Mouse (Mus musculus): ENCODE results near the gene Fam102a.
"Not testable (repeated sequence)": the region's sequence is repeated elsewhere in the genome, so short reads cannot be mapped to it uniquely, and the experiment has no call there.

Fam102a gene

DNA sequence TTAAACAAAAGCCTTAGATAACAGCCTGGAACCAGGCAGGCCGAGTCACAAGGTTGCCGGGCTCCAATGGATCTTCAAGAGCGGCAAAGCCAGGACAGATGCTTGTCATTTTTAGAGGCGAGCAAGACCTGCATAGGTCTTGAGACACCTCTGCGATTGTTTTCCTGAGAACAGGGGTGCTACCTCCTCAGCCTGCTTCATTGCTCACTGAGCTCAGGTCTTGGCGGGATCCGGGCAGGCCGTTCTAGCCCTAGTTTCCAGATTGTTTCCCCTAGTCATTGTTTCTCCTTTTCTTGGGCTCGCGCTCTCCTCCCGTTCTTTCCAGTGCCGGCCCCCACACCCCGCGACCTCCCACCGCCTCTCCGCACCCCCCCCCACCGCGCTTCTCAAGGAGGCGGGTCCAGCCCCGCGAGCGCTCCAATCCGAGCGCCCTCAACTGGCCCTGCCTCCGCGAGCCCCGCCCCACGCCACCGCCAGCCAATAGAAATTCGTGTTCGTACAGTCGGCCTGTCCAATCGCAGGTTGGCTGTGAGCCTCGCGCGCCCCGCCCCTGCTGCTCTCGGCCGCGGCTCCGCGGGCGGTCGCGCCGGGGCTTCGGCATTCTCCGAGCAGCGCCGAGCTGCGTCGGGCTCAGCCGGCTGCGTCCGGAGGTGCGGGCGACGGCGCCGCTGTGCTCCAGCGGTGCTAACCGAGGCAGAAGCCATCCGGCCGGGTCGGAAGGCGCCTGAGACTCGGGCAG is at the start of gene Fam102a:
Fam102a (plus strand) TSS at position 600 of the 739 bp plus-strand sequence.
- peak; percentile 99 for DNase-seq (ENCODE audit: low spot score)

DNA sequence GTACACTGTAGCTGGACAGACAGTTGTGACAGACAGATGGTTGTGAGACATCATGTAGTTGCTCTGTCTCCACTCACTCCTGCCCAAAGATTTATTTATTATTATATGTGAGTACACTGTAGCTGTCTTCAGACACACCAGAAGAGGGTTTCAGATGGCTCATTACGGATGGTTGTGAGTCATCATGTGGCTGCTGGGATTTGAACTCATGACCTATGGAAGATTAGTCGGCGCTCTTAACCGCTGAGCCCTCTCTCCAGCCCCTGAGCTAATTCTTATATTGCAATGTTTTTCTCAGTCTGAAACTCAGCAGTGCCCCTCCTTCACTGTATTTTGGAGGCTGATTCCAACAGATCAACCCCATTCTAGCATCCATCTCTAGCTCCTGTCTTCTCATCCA is 49.4 kb upstream of the Fam102a start:
- no peak for DNase-seq (ENCODE audit: low spot score)

DNA sequence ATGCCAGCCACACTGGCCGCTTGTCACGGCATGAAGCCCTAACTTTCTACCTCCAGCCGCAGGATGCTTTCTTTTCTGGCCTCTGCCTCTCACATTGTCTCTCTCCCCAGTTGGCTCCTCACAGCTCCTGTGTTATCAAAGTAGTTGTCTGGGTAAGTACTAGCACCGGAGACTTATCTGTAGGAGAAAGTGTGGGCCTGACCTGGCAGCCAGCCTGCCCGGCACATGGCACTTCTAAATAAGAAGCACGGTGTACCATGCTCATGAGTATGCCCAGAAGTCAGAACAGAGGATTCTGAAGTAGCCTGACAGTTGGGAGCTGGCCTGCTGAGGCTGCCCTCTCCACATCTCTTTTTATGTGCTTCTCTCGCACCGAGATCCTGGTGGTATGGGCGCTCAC is 49.0 kb upstream of the Fam102a start:
- no peak for DNase-seq (ENCODE audit: low spot score)

DNA sequence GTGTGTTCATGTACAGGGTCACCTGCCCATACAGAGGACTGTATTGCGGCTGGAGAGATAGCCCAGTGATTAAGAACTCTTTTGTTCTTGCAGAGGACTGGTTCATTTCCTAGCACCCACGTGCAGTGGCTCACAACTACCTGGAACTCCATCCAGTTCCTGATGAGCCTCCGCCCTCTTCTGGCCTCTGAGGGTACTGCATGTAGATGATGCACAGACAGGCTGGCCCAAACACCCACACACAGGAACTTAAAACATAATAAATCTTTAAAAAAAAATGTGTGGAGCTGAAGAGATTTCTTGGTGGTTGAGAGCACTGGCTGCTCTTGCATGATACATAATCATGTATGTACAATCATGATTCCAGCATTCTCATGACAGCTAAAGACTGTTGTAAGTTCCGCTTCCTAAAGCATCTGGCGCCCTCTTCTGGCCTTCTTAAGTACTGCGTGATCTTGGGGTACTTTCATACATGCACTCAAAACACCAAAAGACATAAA is 48.0 kb upstream of the Fam102a start:
- peak; percentile 86 for DNase-seq (ENCODE audit: low spot score)

DNA sequence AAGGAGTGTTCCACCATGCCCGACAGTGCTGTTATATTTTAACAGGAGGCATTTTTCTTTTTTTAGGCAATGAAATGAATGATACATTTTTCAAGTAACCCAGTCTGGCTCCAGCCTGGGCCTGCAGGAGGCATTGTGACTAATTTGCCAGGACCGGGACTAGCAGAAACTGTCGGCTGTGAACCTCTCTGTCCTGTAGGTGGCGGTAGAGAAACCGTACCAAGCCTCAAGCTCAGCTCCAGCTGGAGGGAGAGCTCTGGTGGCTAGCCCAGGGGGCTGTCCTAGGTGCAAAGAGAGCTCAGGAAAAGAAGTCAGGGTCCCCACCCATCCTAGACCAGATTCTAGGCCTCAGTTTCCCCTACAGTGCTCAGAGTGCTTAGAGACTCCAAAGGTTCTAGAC is 46.5 kb upstream of the Fam102a start:
- peak; percentile 79 for DNase-seq (ENCODE audit: low spot score)

- DNase-seq (ENCODE audit: low spot score) = not testable (repeated sequence)
These were observed 44.4 kb upstream of the Fam102a start for GRCm38 (mm10) chr2:32490730-32491129.

- DNase-seq (ENCODE audit: low spot score) = no peak
These were observed 42.5 kb upstream of the Fam102a start for GRCm38 (mm10) chr2:32492661-32493060.

DNA sequence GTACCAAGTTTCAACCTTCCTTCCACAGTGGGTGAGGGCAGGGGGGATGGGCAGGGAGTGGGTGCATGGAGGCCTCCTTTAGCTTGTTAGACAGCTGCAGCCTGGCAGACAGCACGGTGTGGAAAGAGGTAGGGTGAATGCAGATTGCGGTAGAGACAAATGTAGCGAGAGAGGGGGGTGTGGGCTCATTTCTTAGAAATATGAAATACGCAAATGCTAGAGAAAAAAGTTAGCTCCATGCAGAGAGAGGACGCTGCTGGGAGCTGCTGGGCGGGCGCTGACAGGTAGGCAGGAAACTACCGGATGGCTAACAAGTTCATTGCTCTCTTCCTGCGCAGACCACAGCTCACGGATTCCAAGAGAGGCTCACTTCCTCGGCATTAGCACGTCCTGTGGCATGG is 41.8 kb upstream of the Fam102a start:
- no peak for DNase-seq (ENCODE audit: low spot score)

DNA sequence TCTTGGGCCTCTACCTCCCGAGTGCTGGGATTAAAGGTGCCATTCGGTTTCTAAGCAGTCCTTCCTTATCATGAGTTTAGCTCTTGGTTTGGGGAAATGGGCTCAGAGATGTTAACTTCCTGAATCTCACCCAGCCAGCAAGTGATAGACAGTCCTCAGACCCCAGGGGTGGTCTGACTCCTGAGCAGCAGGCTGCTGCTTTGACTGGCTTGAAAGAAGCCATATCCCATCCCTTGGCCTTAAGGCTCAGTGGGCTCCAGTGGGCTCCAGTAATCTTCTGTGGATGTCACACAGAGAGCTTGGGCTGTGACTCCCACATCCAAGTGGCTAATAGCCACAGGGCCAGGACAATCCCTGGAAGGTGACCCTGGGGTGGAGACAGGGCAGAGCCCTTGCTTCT is 40.6 kb upstream of the Fam102a start:
- no peak for DNase-seq (ENCODE audit: low spot score)

GRCm38 (mm10) chr2:32495185-32495726 is 39.9 kb upstream of the Fam102a start:
- DNase-seq (ENCODE audit: low spot score) = no peak

GRCm38 (mm10) chr2:32496190-32496589 is 38.9 kb upstream of the Fam102a start:
- DNase-seq (ENCODE audit: low spot score) = no peak

DNA sequence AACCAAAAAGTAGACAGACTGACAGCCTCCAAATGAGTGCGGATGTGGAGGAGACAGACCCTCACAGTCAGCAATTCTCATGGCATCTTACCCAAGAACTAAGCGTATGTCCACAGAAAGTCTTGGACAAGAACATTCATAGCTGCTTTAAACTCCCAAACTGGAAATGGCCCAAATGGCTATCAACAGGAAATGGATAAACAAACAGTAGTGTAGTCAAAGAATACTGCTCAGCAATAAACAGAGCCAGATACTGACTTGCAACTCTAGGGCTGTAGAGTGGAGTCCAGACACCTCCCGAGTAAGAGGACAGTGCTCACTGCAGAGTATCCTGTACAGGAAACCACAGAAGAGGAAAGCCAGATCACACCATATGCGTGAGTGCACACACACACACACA is 35.8 kb upstream of the Fam102a start:
- DNase-seq (ENCODE audit: low spot score) = no peak

DNA sequence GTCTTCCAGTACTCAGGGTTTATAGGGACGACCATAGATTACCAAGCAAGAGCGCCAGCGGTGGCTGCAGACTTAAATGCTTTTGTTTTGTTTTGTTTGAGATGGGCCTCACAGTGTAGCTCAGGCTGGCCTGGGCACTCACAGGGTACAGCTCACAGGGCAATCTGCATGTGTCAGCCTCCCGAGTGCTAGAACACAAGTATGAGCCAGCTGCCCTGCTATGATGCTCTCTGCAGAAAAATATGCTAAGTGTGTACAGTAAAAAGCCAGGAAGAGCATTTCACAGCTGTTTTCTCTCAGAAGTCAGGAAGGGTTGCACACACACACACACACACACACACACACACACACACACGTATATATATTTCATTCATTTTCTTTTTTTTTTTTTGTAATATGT is 34.7 kb upstream of the Fam102a start:
- no peak for DNase-seq (ENCODE audit: low spot score)

- DNase-seq (ENCODE audit: low spot score) = peak; percentile 73
These were observed 33.3 kb upstream of the Fam102a start for GRCm38 (mm10) chr2:32501754-32502324.

- DNase-seq (ENCODE audit: low spot score) = no peak
These were observed 32.3 kb upstream of the Fam102a start for GRCm38 (mm10) chr2:32502843-32503242.

DNA sequence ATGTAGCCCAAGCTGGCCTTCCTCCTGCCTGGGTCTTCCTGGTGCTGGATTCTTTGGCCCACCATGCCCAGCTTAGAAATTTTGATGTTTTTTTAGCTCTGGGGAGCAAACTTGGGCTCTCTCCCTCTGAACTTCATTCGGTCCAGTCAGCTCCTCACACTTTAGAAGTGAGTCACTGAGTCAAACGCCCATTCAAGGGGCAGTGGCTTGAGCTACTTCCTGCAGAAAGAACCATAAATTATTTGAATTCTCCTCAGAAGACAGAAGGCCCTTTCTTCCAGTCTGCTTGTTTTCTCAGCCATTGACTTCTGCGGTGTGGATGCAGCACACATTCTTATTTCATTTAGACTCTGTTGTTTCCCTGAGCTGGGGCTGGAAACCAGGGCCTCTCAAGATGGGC is 31.5 kb upstream of the Fam102a start:
- DNase-seq (ENCODE audit: low spot score) = no peak

DNA sequence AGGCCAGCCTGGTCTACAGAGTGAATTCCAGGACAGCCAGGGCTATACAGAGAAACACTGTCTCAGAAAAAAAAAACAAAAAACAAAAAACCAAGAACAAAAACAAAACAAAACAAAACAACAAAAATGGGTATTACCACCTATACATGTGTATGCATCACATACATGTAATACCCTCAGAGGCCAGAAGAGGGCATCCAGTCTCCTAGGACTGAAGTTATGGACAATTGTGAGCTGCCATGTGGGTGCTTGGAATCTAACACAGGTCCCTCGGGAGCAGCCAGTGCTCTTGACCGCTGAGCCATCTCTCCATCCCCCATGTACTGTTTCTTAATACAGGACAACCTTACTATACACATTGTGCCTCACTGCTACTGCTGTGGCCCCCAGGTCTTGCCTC is 29.6 kb upstream of the Fam102a start:
- peak; percentile 45 for DNase-seq (ENCODE audit: low spot score)

DNA sequence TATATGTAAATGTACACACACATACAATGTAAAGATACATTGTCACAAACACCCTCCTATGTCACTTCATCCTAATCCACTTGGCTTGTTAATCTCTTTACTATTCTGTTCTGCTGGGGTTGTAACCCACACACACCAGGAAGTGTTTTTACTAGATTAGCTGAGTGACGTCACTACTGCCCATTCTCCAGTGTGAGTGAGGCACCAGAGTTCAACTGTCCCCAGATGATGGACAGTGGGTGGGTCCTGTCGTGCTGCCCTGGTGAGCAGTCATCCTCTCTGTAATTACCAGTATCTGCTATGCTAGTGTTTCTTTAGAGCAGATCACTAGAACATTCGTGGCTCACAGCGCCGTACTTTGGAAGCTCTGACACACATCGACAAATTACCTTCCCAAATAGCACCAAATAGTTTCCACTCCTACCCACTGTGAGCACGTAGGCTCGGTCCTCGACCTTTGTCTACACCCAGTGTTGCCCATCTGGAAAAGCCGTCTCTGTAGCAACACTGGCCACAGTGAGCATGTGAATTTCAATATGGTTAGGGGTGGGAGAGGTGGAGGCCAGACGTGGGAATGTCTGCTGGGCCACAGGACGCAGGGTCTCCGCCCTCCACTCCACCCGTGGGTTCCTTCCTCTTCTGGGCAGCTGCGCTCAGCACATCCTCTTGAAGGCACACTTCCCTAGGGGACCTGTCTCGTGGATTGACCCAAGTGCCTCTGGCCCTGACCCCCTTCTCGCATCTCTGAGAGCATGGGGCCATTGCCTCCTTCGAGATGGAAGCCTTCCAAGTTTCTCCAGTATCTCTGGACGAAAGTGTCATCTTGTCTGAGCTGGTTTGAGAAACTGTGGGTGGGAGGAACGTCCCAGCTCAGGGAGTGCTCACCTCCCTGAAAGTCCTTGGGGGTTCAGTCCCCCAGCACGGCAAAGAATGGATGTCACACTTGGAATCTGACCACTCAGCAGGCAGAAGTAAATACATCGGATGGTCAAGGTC is 28.2 kb upstream of the Fam102a start:
- DNase-seq (ENCODE audit: low spot score) = peak; percentile 77

- DNase-seq (ENCODE audit: low spot score) = no peak
These were observed 27.2 kb upstream of the Fam102a start for GRCm38 (mm10) chr2:32507906-32508305.

GRCm38 (mm10) chr2:32509287-32509686 is 25.8 kb upstream of the Fam102a start:
- no peak for DNase-seq (ENCODE audit: low spot score)

DNA sequence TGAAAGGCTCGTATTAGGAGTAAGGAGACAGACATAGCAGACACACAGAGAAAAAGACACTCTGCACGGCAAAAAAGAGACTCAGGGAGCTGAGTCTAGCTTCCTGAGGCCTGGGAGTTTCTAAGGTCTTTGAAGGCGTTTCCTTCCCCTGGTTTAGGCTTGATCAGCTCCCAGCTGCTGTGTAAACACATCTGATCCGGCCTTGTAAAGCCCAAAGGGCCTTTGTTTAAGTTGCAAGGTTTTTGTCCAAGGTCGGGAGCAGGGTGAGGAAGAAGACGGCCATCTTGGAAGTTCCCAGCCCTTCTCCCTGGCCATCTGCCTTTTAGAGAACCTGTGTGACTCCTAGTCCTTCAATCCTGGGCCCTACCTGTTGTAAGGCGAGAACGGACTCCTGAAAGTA is 25.2 kb upstream of the Fam102a start:
- DNase-seq (ENCODE audit: low spot score) = no peak

DNA sequence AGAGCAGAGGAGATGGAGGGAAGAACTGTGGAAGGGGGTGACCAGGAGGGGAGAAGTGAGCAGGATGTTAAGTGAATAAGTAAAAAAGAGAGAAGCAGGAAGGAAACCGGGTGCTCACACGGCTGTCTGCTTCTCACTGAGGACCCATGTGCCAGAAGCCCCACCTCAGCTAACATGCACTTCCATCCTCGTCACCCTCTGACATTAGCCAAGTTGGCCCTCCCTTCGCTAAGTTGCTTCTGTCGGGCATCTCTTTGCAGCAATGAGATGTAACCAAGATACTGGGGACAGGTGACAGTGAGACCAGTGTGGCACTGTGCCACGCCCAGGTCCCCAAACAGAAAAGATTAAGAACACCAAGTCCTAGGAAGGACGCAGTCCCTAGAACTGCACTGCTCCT is 22.5 kb upstream of the Fam102a start:
- DNase-seq (ENCODE audit: low spot score) = no peak
